Mouse (Mus musculus) MEL (cell line): Measurements from ENCODE around the gene Sema4f. TPM values are rescaled to one million over a fixed set of nuclear protein-coding genes. Genes with fewer than 3 reads are reported as not detected.

Experiments
- DNase-seq: peaks from one replicate; pipeline ENCODE4 v3.0.0; 2011; ENCODE audit warnings: low read depth, low spot score
- H3K27ac ChIP-seq: 2 replicates; pipeline ENCODE4 v1.5.1; 2012; ENCODE audit warnings: low read depth, mild to moderate bottlenecking, control low read depth, low read length, moderate library complexity; ENCODE audit not compliant: control insufficient read depth
- H3K27me3 ChIP-seq, 2 experiments: fragments of 150-350 bp in 1 of 2; sonication (generic) in 1 of 2; 2 replicates each; pipeline ENCODE4 v1.6.1; 2012; ENCODE audit warnings: low read length in 2 of 2, mild to moderate bottlenecking in 2 of 2, improper control_type of control experiment in 1 of 2, moderate library complexity in 1 of 2; ENCODE audit not compliant: insufficient read depth in 2 of 2, control insufficient read depth in 1 of 2
- H3K36me3 ChIP-seq, 2 experiments: 2 replicates each; pipeline ENCODE4 v1.6.1; 2012 to 2014; ENCODE audit warnings: low read length in 2 of 2, improper control_type of control experiment in 1 of 2, inconsistent platforms in 1 of 2, mild to moderate bottlenecking in 1 of 2; ENCODE audit not compliant: insufficient read depth in 2 of 2, control insufficient read depth in 1 of 2
- H3K4me1 ChIP-seq, 2 experiments: fragments of 150-350 bp in 1 of 2; sonication (generic) in 1 of 2; 2 replicates each; pipeline ENCODE4 v1.6.1; 2012; ENCODE audit warnings: low read length in 2 of 2, improper control_type of control experiment in 1 of 2, mild to moderate bottlenecking in 1 of 2; ENCODE audit not compliant: insufficient read depth in 2 of 2, control insufficient read depth in 1 of 2
- H3K4me3 ChIP-seq, 2 experiments: fragments of 150-350 bp in 1 of 2; sonication (generic) in 1 of 2; 2 replicates each; pipeline ENCODE4 v1.5.1; 2012; ENCODE audit warnings: low read depth in 2 of 2, low read length in 2 of 2, mild to moderate bottlenecking in 2 of 2, moderate library complexity in 2 of 2, control low read depth in 1 of 2, improper control_type of control experiment in 1 of 2; ENCODE audit not compliant: control insufficient read depth in 1 of 2, insufficient read depth in 1 of 2
- H3K79me2 ChIP-seq: 2 replicates; pipeline ENCODE4 v1.6.1; 2012; ENCODE audit warnings: mild to moderate bottlenecking, low read length, moderate library complexity; ENCODE audit not compliant: control insufficient read depth, poor library complexity, insufficient read depth
- H3K9ac ChIP-seq: 2 replicates; pipeline ENCODE4 v1.6.1; 2012; ENCODE audit warnings: low read depth, mild to moderate bottlenecking, control low read depth, low read length, moderate library complexity; ENCODE audit not compliant: control insufficient read depth, poor library complexity, severe bottlenecking
- H3K9me3 ChIP-seq: fragments of 150-350 bp; sonication (generic); replicated peaks from 2 replicates; pipeline ENCODE4 v1.6.1; 2012; ENCODE audit warnings: mild to moderate bottlenecking, low read length, improper control_type of control experiment, moderate library complexity; ENCODE audit not compliant: insufficient read depth
- CHD1 ChIP-seq: IDR thresholded peaks from 2 replicates; pipeline ENCODE4 v1.6.1; 2012; ENCODE audit warnings: low read depth, mild to moderate bottlenecking, inconsistent platforms, low read length, improper control_type of control experiment
- CHD2 ChIP-seq: IDR thresholded peaks from 2 replicates; pipeline ENCODE4 v1.6.1; 2011; ENCODE audit warnings: low read length, improper control_type of control experiment
- CTCF ChIP-seq, 3 experiments: IDR thresholded peaks in 2 of 3; conservative IDR thresholded peaks in 1 of 3; 2 replicates each; pipeline ENCODE4 v1.5.1; 2011 to 2012; ENCODE audit warnings: low read length in 3 of 3, low read depth in 2 of 3, mild to moderate bottlenecking in 2 of 3, improper control_type of control experiment in 1 of 3, inconsistent platforms in 1 of 3, mixed read lengths in 1 of 3, moderate library complexity in 1 of 3; ENCODE audit not compliant: control insufficient read depth in 1 of 3, insufficient read depth in 1 of 3, poor library complexity in 1 of 3, severe bottlenecking in 1 of 3
- E2F4 ChIP-seq: IDR thresholded peaks from 2 replicates; pipeline ENCODE4 v1.6.1; 2011; ENCODE audit warnings: low read depth, low read length, improper control_type of control experiment, borderline replicate concordance
- ELF1 ChIP-seq: IDR thresholded peaks from 2 replicates; pipeline ENCODE4 v1.6.1; 2014; ENCODE audit warnings: low read depth, mild to moderate bottlenecking, inconsistent platforms, low read length, improper control_type of control experiment, moderate library complexity
- EP300 ChIP-seq, 2 experiments: IDR thresholded peaks; 2 replicates each; pipeline ENCODE4 v1.6.1; 2011; ENCODE audit warnings: improper control_type of control experiment in 2 of 2, low read length in 2 of 2, low read depth in 1 of 2, mild to moderate bottlenecking in 1 of 2
- ETS1 ChIP-seq: IDR thresholded peaks from 2 replicates; pipeline ENCODE4 v1.6.1; 2012; ENCODE audit warnings: low read depth, mild to moderate bottlenecking, inconsistent platforms, low read length, improper control_type of control experiment, moderate library complexity
- GABPA ChIP-seq: IDR thresholded peaks from 2 replicates; pipeline ENCODE4 v1.6.1; 2012; ENCODE audit warnings: low read depth, mild to moderate bottlenecking, inconsistent platforms, low read length, improper control_type of control experiment, moderate library complexity
- KAT2A ChIP-seq: conservative IDR thresholded peaks from 2 replicates; pipeline ENCODE4 v1.6.1; 2012; ENCODE audit warnings: low read depth, low read length, improper control_type of control experiment, inconsistent platforms
- MAZ ChIP-seq: IDR thresholded peaks from 2 replicates; pipeline ENCODE4 v1.6.1; 2012; ENCODE audit warnings: low read depth, mild to moderate bottlenecking, inconsistent platforms, low read length, improper control_type of control experiment
- MYB ChIP-seq: IDR thresholded peaks from 2 replicates; pipeline ENCODE4 v1.6.1; 2011; ENCODE audit warnings: mild to moderate bottlenecking, low read depth, low read length, improper control_type of control experiment
- MYC ChIP-seq: IDR thresholded peaks from 2 replicates; pipeline ENCODE4 v1.6.1; 2011; ENCODE audit warnings: low read depth, mild to moderate bottlenecking, low read length, improper control_type of control experiment, moderate library complexity
- NRF1 ChIP-seq: IDR thresholded peaks from 2 replicates; pipeline ENCODE4 v1.6.1; 2014; ENCODE audit warnings: low read depth, mild to moderate bottlenecking, inconsistent platforms, low read length, improper control_type of control experiment, moderate library complexity; ENCODE audit not compliant: poor library complexity, insufficient read depth, severe bottlenecking
- POLR2A ChIP-seq, 2 experiments: IDR thresholded peaks; 2 replicates each; pipeline ENCODE4 v1.6.1; 2011 to 2012; ENCODE audit warnings: low read length in 2 of 2, mild to moderate bottlenecking in 2 of 2, control low read depth in 1 of 2, improper control_type of control experiment in 1 of 2, low read depth in 1 of 2, moderate library complexity in 1 of 2; ENCODE audit not compliant: control insufficient read depth in 1 of 2, insufficient read depth in 1 of 2, poor library complexity in 1 of 2
- POLR2AphosphoS2 ChIP-seq: IDR thresholded peaks from 2 replicates; pipeline ENCODE4 v1.6.1; 2011; ENCODE audit warnings: low read length, improper control_type of control experiment
- POLR2AphosphoS5 ChIP-seq: IDR thresholded peaks from 2 replicates; pipeline ENCODE4 v1.6.1; 2012; ENCODE audit warnings: low read depth, borderline replicate concordance, mild to moderate bottlenecking, inconsistent platforms, low read length, moderate library complexity, mixed read lengths
- RCOR1 ChIP-seq: IDR thresholded peaks from 2 replicates; pipeline ENCODE4 v1.6.1; 2012; ENCODE audit warnings: low read depth, mild to moderate bottlenecking, inconsistent platforms, low read length, improper control_type of control experiment
- SMC3 ChIP-seq: IDR thresholded peaks from 2 replicates; pipeline ENCODE4 v1.6.1; 2011; ENCODE audit warnings: low read depth, low read length, improper control_type of control experiment
- TBP ChIP-seq: IDR thresholded peaks from 2 replicates; pipeline ENCODE4 v1.8.0; 2011; ENCODE audit warnings: low read depth, low read length, improper control_type of control experiment
- TCF12 ChIP-seq: IDR thresholded peaks from 2 replicates; pipeline ENCODE4 v1.6.1; 2014; ENCODE audit warnings: low read depth, mild to moderate bottlenecking, inconsistent platforms, low read length, improper control_type of control experiment, moderate library complexity
- UBTF ChIP-seq: IDR thresholded peaks from 2 replicates; pipeline ENCODE4 v1.6.1; 2012; ENCODE audit warnings: low read depth, mild to moderate bottlenecking, inconsistent platforms, low read length, improper control_type of control experiment, moderate library complexity, borderline replicate concordance; ENCODE audit not compliant: insufficient read depth
- USF1 ChIP-seq: IDR thresholded peaks from 2 replicates; pipeline ENCODE4 v1.6.1; 2014; ENCODE audit warnings: low read depth, mild to moderate bottlenecking, inconsistent platforms, low read length, improper control_type of control experiment, moderate library complexity
- polyA plus RNA-seq, 2 experiments: library from polyadenylated mRNA; stranded (reverse) in 1 of 2; unstranded in 1 of 2; fragments of >175 nt in 1 of 2; fragments of >200 nt in 1 of 2; gene quantifications; 2 replicates each; pipeline versions ENCODE4 v1.2.1 to v1.2.4; 2012; ENCODE audit warnings: low replicate concordance in 2 of 2, low read depth in 1 of 2; ENCODE audit not compliant: insufficient read length in 2 of 2, insufficient read depth in 1 of 2, missing spikeins in 1 of 2
- total RNA-seq: library from RNA; depleted of rRNA; stranded (reverse); fragments of 300-350 nt; gene quantifications from 2 replicates; pipeline ENCODE4 v1.2.3, GENCODE M21; 2012; rRNA removed

Gene Sema4f
- total RNA-seq (0.03 and 0.04 TPM in 2 replicates), polyA plus RNA-seq (under 1 TPM in 1 of 2 experiments, not detected in 1; 0.01 TPM)

GRCm38 (mm10) chr6:82939167-82939912 is at the start of gene Sema4f:
Sema4f (minus strand) TSS chr6:82939769.
- H3K9ac ChIP-seq: no peak within 1 kb of the TSS
- H3K79me2 ChIP-seq: no peaks in the 10 kb centered on the region
- 0 out of 4 replicates have a peak, but pooled peaks cover 0 to 4% of the 10 kb centered on the region in 2 experiments for H3K4me1 ChIP-seq
- no peaks in the 10 kb centered on the region; a peak in 1 of 4 replicates for H3K36me3 ChIP-seq
- H3K27me3 ChIP-seq: peaks cover 3 to 4% of the 10 kb centered on the region in 2 experiments; a peak in 3 of 4 replicates
- DNase-seq: no peak
- no peak within 1 kb of the TSS for H3K4me3 ChIP-seq
- no peak for TF ChIP-seq E2F4
- TF ChIP-seq TCF12: no peak
- TF ChIP-seq GABPA: no peak
- no peak for TF ChIP-seq POLR2A (IDR thresholded peaks at IDR 0.05; ENCODE audit: control insufficient read depth in 1 of 2, insufficient read depth in 1 of 2, low read depth in 1 of 2, low read length in 2 of 2, poor library complexity in 1 of 2)
- TF ChIP-seq NRF1: no peak
- no peak for TF ChIP-seq MYB
- no peak for TF ChIP-seq POLR2AphosphoS5
- no peak for TF ChIP-seq ELF1
- no peak for TF ChIP-seq EP300 (IDR thresholded peaks at IDR 0.05; ENCODE audit: low read depth in 1 of 2, low read length in 2 of 2)
- TF ChIP-seq CTCF (IDR thresholded peaks at IDR 0.05 in 2 of 3, conservative IDR thresholded peaks at IDR 0.05 in 1 of 3; ENCODE audit: control insufficient read depth in 1 of 3, insufficient read depth in 1 of 3, low read depth in 2 of 3, low read length in 3 of 3, poor library complexity in 1 of 3, severe bottlenecking in 1 of 3): no peak
- no peaks in the 10 kb centered on the region for H3K9me3 ChIP-seq
- H3K27ac ChIP-seq: no peak within 1 kb of the TSS

GRCm38 (mm10) chr6:82987411-82987971 is 47.9 kb upstream of the Sema4f start:
- TF ChIP-seq USF1: no peak
- TF ChIP-seq POLR2AphosphoS2: no peak
- TF ChIP-seq SMC3: no peak
- TF ChIP-seq KAT2A: no peak
- TF ChIP-seq ELF1: no peak
- no peak for TF ChIP-seq CHD1
- TF ChIP-seq MAZ: no peak
- no peak for TF ChIP-seq RCOR1
- no peak for TF ChIP-seq TBP
- TF ChIP-seq ETS1: no peak
- no peak for TF ChIP-seq MYC
- no peak for TF ChIP-seq UBTF
- TF ChIP-seq GABPA: no peak
- no peak for TF ChIP-seq CHD2
- Histone ChIP-seq H3K9ac (no peak overlapping the region), H3K27ac (no peak overlapping the region), H3K27me3 (peaks cover 20 to 33% of the 10 kb centered on the region in 2 experiments), H3K79me2 (no peaks in the 10 kb centered on the region), H3K9me3 (no peaks in the 10 kb centered on the region), H3K4me3 (no peak overlapping the region), H3K4me1 (no peaks in the 10 kb centered on the region), H3K36me3 (no peaks in the 10 kb centered on the region)
- DNase-seq: no peak
